Mouse (Mus musculus) brown adipose tissue, adult 24 weeks (tissue): ENCODE measurements around the gene Id3. TPM values are rescaled to one million over a fixed set of nuclear protein-coding genes. Genes with fewer than 3 reads are reported as not detected.

ENCODE experiments used
- H3K27ac ChIP-seq: fragments of 200-500 bp; replicated peaks from 2 replicates; pipeline ENCODE4 v1.5.1; 2012; ENCODE audit warnings: low read depth, mild to moderate bottlenecking, low read length
- H3K4me1 ChIP-seq: fragments of 200-500 bp; 2 replicates; pipeline ENCODE4 v1.6.1; 2012; ENCODE audit warnings: low read length, mixed read lengths; ENCODE audit not compliant: control insufficient read depth, insufficient read depth, insufficient read length
- H3K4me3 ChIP-seq: fragments of 200-500 bp; 2 replicates; pipeline ENCODE4 v1.5.1; 2012; ENCODE audit warnings: low read depth, mild to moderate bottlenecking, low read length, moderate library complexity; ENCODE audit not compliant: insufficient read depth
- polyA plus RNA-seq: library from polyadenylated mRNA; stranded (reverse); fragments of >200 nt; gene quantifications from 2 replicates; pipeline ENCODE4 v1.2.4, GENCODE M21; 2012; ENCODE audit not compliant: missing spikeins, insufficient read depth, insufficient read length

Id3 gene
- polyA plus RNA-seq, 1 experiment, result 75.0 TPM

- Histone ChIP-seq H3K27ac (no peak overlapping the region), H3K4me3 (no peak overlapping the region), H3K4me1 (no peaks in the 10 kb centered on the region; the same call in 1 of the 2 replicates)
Measured at GRCm38 (mm10) chr4:136149734-136150133, 6.4 kb downstream of the Id3 start.

DNA sequence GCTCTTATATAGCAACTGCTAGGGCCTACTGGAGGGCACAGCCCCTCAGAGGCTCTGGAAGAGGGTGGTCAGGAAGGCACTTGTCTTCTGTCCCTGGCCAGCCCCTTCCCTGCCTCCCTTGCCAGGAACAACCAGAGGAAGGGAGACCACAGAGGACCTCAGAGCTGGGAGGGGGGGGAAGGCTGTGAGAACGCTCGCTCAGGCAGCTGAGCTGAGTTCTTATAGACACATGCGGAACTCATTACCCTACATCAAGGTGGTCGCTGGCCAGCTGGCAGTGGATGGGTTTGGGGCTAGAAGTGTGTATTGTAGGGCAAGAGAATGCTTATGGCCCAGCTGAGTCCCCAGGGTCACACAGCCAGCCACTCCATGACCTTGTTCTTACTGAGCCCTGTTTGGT lies 7.3 kb downstream of the Id3 start:
- H3K4me1 ChIP-seq, result no peaks in the 10 kb centered on the region; the same call in 1 of the 2 replicates
- H3K4me3 ChIP-seq, result no peak overlapping the region
- H3K27ac ChIP-seq, result no peak overlapping the region

- H3K4me1 ChIP-seq, result no peaks in the 10 kb centered on the region; the same call in 1 of the 2 replicates
- no peak overlapping the region for H3K27ac ChIP-seq
- no peak overlapping the region for H3K4me3 ChIP-seq
Measured at GRCm38 (mm10) chr4:136152821-136153220, 9.5 kb downstream of the Id3 start.

DNA sequence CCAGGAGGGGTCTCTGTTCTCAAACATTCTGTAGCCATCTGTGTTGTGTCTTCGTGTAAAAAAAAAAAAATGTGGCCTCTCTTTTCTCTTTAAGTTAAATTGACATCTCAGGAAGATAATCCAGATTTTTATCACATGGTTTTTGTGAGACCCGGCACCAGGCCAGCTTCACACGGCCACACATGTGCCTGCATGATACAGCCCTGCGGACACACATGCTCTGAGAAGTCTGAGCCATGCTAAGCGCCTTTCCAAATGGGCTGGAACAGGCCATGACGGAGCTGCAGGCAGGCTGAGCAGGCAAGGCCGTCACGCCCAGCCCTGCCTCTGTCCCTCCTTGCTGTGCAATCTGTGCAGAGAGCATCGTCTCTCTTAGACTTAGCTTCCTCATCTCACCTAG lies 11.2 kb downstream of the Id3 start:
- Histone ChIP-seq H3K27ac (no peak overlapping the region), H3K4me1 (no peaks in the 10 kb centered on the region), H3K4me3 (no peak overlapping the region)

- H3K4me3 ChIP-seq, result no peak overlapping the region
- no peak overlapping the region for H3K27ac ChIP-seq
- no peaks in the 10 kb centered on the region for H3K4me1 ChIP-seq
Measured at GRCm38 (mm10) chr4:136158498-136158897, 15.2 kb downstream of the Id3 start.

DNA sequence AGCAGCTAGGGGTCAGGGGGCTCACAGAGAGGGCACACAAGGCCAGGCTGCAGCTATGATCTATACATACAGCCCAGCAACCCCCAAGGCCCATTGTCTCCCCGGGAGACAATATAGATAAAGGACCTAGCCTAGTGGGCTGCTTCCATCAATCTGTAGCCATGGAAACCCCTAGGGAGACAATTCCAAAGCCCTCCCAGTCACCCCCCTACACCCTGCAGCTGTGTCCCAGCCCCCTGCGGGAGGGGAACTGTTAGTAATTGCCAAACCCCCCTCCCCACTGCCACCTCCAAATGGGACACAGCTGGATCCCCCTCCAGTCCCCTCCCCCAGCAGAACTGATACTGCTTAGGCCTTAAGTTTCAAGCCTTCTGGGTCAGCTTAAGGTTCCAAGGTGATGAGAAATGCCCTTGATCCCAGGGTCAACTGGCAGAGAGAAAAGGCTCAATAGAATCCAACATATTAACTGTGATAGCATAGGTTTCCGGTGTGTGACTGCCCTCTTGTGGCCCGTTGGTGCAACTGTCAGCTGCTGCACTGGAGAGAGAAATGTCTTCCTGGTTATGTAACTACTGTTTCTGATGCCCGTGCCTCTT lies 16.6 kb downstream of the Id3 start:
- Histone ChIP-seq H3K27ac (no peak overlapping the region), H3K4me3 (no peak overlapping the region), H3K4me1 (no peaks in the 10 kb centered on the region)

DNA sequence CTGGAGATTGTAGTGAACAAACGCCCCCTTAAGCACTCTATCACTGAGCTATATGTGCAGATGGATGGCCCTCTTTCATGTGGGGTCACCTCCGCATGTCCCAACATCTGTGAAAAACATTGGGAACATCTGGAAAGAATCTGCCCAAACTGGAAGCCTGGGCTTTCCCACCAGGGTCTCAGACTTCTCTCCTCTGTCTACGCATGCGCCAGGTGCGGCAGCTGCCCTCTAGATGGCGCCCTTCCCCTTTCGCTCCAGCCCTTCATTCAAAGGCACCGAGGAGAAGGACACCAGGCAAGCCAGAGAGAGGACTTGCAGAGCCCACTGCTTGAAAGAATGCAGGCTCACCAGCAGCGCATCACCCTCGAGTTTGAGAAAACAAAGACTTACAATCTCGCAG lies 20.2 kb downstream of the Id3 start:
- Histone ChIP-seq H3K4me1 (no peaks in the 10 kb centered on the region), H3K27ac (no peak overlapping the region), H3K4me3 (no peak overlapping the region)

GRCm38 (mm10) chr4:136164981-136165380 lies 21.7 kb downstream of the Id3 start:
- H3K4me1 ChIP-seq, result no peaks in the 10 kb centered on the region
- H3K27ac ChIP-seq, result no peak overlapping the region
- no peak overlapping the region for H3K4me3 ChIP-seq

GRCm38 (mm10) chr4:136167701-136168100 lies 24.4 kb downstream of the Id3 start:
- Histone ChIP-seq H3K27ac (no peak overlapping the region), H3K4me3 (no peak overlapping the region)

DNA sequence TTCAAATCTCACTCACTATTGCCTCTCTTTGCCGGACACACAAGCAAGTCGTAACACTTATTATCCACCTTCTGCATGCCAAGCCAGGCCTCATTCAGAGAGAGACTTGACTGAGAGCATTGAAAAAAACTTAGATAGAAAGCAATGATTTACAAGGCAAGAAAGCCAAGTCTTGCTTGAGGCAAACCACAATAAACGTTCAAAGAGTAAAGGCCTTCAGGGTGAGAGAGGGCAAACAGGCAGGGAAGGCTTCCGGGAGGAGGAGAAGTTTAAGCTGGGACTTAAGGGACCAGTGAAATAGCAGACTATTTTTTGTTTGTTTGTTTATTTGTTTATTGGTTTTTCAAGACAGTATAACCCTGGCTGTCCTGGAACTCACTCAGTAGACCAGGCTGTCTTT lies 27.1 kb downstream of the Id3 start:
- H3K4me3 ChIP-seq, result no peak overlapping the region
- no peak overlapping the region for H3K27ac ChIP-seq
- peaks cover 19% of the 10 kb centered on the region for H3K4me1 ChIP-seq

More at GRCm38 (mm10) chr4:136167701-136168100, 24.4 kb downstream of the Id3 start:
- no peaks in the 10 kb centered on the region for H3K4me1 ChIP-seq

DNA sequence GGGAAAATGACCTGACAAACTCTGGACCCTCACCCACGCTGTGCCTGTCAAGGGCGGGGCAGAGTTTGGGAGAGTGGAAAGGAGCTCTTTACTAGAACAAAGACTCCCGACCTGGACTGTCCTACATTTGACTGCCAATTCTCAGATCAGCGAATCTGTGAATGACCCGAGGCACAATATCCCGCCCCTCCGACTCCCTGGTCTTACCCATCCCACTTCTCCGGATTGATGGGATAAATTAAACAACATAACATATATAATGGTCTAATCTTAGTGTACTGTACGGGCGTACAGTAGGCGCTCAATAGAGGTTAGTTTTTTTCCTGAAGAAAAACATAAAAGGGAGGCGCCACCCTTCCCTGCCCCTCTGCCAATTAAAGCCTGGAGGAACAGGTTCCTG lies 28.2 kb downstream of the Id3 start:
- no peak overlapping the region for H3K4me3 ChIP-seq
- no peak overlapping the region for H3K27ac ChIP-seq

GRCm38 (mm10) chr4:136172011-136172541 lies 28.8 kb downstream of the Id3 start, which contains the start of gene E2f2:
TSS of gene E2f2 (plus strand) at chr4:136172394.
- H3K27ac ChIP-seq, result peak within 1 kb of the TSS; percentile 65; the same call in 1 of the 2 replicates
- H3K4me1 ChIP-seq, result peaks cover 27% of the 10 kb centered on the region
- peak within 1 kb of the TSS; percentile 79 for H3K4me3 ChIP-seq

More for the DNA sequence above, 28.2 kb downstream of the Id3 start:
- H3K4me1 ChIP-seq, result peaks cover 23% of the 10 kb centered on the region

- H3K4me1 ChIP-seq, result peaks cover 31% of the 10 kb centered on the region
- peak overlapping the region; percentile 65 for H3K4me3 ChIP-seq
- no peak overlapping the region for H3K27ac ChIP-seq
Measured at GRCm38 (mm10) chr4:136172542-136173209, 29.4 kb downstream of the Id3 start.

DNA sequence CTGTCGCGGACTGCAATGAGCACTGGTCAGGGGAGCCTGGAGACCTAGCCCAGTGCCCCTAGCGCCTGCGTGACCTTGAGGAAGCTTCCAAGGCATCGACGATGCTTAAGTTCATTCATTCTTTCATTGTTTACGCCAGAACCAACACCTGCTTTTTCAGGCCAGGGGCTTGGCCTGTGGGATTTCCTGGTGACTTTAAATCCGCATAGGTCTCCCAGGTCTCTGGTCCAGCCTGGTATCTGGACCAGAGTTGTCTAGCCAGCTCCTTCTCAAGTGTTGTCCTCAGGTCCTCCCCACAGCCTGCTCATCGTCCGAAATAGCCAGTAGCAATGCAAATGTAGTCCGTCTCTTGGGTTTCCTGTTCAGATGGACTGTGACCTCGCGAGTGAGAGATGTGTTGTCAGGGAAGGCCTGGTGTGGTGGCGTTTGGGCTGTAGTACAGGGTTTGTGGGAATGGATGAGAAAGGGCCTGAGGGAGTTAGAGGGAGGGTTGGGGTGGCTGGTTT lies 30.0 kb downstream of the Id3 start:
- H3K4me1 ChIP-seq, result peaks cover 37% of the 10 kb centered on the region
- peak overlapping the region; percentile 65 for H3K4me3 ChIP-seq
- no peak overlapping the region for H3K27ac ChIP-seq

- Histone ChIP-seq H3K27ac (peak overlapping the region; percentile 74), H3K4me3 (no peak overlapping the region), H3K4me1 (peaks cover 47% of the 10 kb centered on the region)
Measured at GRCm38 (mm10) chr4:136174216-136175193, 31.2 kb downstream of the Id3 start.
